Mouse (Mus musculus): ENCODE results near the gene Speer1. TPM values are rescaled to one million over a fixed set of nuclear protein-coding genes. Genes with fewer than 3 reads are reported as not detected.
"Not testable (repeated sequence)": the region's sequence is repeated elsewhere in the genome, so short reads cannot be mapped to it uniquely, and the experiment has no call there.

Gene Speer1
- not detected for total RNA-seq (2021)
- long read RNA-seq, experiment 1, result 0 reads
- long read RNA-seq, experiment 2, result 0 reads

DNA sequence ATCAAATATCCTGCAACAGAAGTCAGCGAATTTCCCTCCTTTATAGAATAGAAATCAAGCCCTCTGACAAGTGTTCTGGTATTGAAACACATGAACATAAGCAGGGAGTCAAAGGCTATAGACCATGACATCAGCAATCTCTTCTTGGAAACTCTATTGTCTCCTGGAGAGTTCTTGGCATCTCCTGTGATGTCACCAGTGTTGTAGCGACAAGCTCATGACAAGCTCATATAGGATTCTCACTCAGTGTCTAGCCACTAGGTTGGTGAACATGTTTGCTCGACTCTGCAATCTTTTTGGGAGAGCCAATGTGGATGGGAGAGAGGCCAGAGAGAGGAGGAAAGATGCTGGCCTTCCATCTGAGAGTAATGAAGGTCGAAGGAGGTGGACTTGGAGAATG is at the start of gene Speer1:
Gene Speer1 (plus strand): TSS at position 301 of the 400 bp plus-strand sequence.
- not testable (repeated sequence) for DNase-seq (ENCODE audit: low spot score in 2 of 2)

Other genes with a start within 250 kb of the Speer1 start
- not detected for gene Gm8879, start 213.9 kb upstream of the Speer1 start, total RNA-seq (2021)
- gene Gm5861, start 158.4 kb upstream of the Speer1 start, total RNA-seq (2021), result not detected
- gene Gm8890, start 85.5 kb upstream of the Speer1 start, total RNA-seq (2021), result not detected
- not detected for gene Gm8897, start 74.9 kb downstream of the Speer1 start, total RNA-seq (2021)
- not detected for gene Gm8906, start 161.2 kb downstream of the Speer1 start, total RNA-seq (2021)

All from adrenal gland, postnatal 4 days (tissue).